Mouse (Mus musculus): ENCODE measurements at regions not wholly inside any gene's neighbourhood (a gene's known extent, or its start where the extent isn't known, plus 50 kb on each side); places are given as distances from the start of the nearest gene placed in this dataset.

DNA sequence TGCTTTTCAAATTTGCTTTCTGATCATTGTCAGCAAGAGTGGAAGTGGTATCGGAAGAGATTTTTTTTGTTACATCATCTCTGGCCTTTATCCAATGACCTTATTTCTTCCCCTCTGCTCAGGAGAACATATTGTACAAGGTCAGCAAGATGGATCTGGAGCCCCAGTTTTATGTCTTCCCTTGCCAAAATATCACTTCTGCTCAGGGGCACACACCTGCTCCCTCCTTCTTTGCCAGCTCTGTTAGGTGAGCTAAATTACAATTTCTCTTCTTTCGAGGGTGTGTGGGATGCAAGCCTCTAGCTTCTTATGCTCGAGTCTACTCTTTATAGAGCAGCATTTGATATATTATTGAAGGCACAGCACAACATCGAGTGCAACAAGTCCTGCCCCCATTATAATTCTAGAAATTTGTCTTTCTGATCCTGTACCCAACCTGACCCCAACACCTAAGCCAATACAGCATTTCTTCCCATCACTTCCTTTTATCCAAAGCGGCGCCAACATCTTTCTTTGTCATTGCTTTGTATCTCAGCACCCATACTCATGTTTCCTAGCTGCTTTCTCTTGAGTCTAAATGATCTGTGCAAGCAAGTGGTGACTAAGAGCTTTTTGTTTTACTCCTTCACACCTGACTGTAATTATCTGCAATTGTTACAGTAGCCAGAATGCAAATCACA lies 263.1 kb upstream of the Crbn start:
- no peak for TF ChIP-seq POLR2A (IDR thresholded peaks at IDR 0.05; ENCODE audit: insufficient read length, low read depth)
- TF ChIP-seq MYOD1 (IDR thresholded peaks at IDR 0.05; ENCODE audit: control insufficient read depth in 1 of 3, insufficient read length in 2 of 3, low read depth in 2 of 3) = no peak
- no peak for TF ChIP-seq MYOG (IDR thresholded peaks at IDR 0.05; ENCODE audit: control insufficient read depth in 1 of 3, insufficient read depth in 1 of 3, insufficient read length in 2 of 3, low read depth in 2 of 3)
- TF ChIP-seq MAX (IDR thresholded peaks at IDR 0.05; ENCODE audit: low read depth) = no peak
- no peak for TF ChIP-seq SRF (IDR thresholded peaks at IDR 0.05; ENCODE audit: control insufficient read depth, insufficient read length, low read depth)
- no peak for TF ChIP-seq TCF12 (IDR thresholded peaks at IDR 0.05; ENCODE audit: insufficient read depth, poor library complexity, severe bottlenecking)
- no peak for TF ChIP-seq USF1 (IDR thresholded peaks at IDR 0.05; ENCODE audit: low read depth)
- TF ChIP-seq E2F4 (IDR thresholded peaks at IDR 0.05; ENCODE audit: insufficient read depth) = no peak

All from myocyte (in vitro differentiated cells).